Mouse (Mus musculus): Measurements from ENCODE around the gene Lrp4. TPM values are rescaled to one million over a fixed set of nuclear protein-coding genes. Genes with fewer than 3 reads are reported as not detected.

The Lrp4 gene
- 1 to 10 TPM; 5.3 to 6.5 TPM for total RNA-seq (2023)

DNA sequence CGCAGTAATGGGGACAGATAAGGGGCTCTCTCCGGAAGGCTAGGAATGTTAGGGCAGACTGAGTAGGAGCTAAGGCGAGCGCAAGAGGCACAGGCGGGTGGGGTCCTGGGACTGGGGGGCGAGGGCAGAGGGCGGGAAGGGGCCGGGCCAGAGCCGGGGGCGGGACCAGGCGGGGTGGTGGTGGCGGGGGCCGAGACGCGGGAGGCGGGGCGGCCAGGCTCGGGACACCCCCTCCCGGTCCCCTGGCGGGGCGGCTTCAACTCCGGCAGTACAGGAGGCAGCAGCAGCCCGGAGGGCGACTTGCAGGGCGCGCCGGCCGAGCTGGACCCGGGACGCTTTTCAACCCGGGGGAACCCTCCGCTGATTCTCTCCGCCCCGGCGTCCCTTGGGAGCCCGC is at the start of gene Lrp4:
Gene Lrp4, plus strand, starts transcription at position 253 of the 397 bp plus-strand sequence.

DNA sequence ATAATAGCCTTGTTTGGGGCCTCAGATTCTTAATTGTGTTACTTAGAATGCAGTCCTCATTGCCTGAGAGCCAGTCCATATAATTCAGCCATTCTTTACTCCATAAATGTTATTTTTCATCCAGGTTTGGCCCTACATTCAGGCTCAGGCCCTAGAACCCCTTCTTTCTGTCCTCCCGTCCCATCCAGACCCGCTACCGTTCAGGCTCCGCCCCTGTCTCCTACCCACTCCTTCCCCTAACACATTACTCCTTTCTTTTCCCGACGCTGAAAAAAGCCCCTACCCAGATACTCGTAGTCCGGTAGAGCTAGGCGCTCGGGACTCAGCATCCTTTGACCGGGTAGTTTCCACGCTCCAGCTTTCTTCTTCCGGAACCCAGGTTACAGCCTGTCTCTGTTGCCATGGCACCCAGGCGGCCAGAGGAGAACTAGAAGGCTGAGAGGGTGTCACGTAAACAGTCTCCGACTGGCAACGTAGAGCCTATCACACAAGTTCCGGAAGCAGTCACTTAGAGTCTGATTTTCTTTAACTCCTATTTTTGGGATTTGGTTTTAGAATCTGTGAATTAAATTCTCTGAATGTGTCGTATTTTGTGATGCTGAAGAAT is 12.9 kb upstream of the Lrp4 start, which contains the start of gene 1110051M20Rik:
Gene 1110051M20Rik, minus strand, starts transcription at position 419 of the 607 bp plus-strand sequence.

DNA sequence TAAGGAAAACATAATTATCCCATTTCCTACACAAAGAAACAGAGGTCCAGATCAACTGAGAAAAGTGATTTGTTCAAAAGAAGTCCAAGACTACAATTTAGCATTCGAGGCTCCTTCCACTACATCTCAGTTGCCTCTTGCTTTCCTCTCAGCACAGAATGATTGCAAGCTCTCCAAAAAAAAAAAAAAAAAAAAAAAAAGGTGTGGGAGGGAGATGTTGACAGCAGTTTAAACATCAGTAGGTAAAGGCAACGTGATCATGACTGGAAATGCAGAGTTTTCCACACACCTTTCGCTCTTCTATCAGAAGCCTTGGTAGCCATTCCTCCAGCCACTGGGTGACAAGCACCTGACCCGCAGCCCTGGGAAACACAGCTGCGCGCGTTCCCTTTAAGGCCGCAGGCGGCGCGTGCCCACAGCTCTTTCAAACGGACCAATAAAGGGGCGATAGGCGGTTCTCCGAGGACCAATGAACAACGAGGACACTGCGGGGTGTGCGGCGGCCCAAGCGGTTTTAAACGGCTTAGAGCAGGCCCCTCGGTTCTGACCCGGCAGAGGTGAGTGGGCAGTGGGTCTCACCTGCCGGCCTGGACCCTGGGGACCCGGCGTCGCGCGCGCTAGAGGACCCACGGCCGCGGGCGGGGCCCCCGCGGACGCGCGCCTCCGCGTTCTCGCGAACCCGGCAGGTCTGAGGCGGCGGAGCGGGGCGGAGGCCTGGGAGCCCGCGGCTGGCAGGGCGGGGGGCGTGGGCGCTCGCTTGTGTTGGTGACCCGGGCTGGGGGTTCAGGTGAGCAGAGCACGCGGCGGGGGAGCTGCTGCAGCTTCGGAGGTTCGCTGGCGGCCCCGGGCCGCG is 69.2 kb downstream of the Lrp4 start, which contains the start of gene Ckap5:
Gene Ckap5, plus strand, starts transcription at position 469 of the 853 bp plus-strand sequence.

Other genes with a start within 250 kb of the Lrp4 start
- gene Ddb2, start 220.5 kb upstream of the Lrp4 start, total RNA-seq (2023), result 1 to 10 TPM; 8.1 to 9.2 TPM
- gene Pacsin3, start 201.6 kb upstream of the Lrp4 start, total RNA-seq (2023), result not detected
- 10 to 100 TPM; 82.1 to 94.3 TPM for gene Arfgap2, start 192.5 kb upstream of the Lrp4 start, total RNA-seq (2023)
- 1 to 10 TPM; 2.4 to 2.8 TPM for gene 1110051M20Rik, start 12.8 kb upstream of the Lrp4 start, total RNA-seq (2023)
- 10 to 100 TPM; 53.5 to 62.7 TPM for gene Ckap5, start 69.3 kb downstream of the Lrp4 start, total RNA-seq (2023)
- gene F2, start 178.9 kb downstream of the Lrp4 start, total RNA-seq (2023), result under 1 TPM in 1 of 2 experiments, not detected in 1; 0.18 TPM
- 10 to 100 TPM; 17.6 to 18.6 TPM for gene Zfp408, start 192.3 kb downstream of the Lrp4 start, total RNA-seq (2023)
- gene Arhgap1, start 192.3 kb downstream of the Lrp4 start, total RNA-seq (2023), result 10 to 100 TPM; 80.0 to 80.8 TPM

All from neutrophil, adult 59 days (primary cell).